Mouse (Mus musculus) retina, embryonic 14.5 days (tissue): ENCODE data around the gene Itga9.
A peak's percentile ranks its signal among the peaks of the same experiment; 100 is the strongest.

Experiments used
- DNase-seq: peaks from one replicate; pipeline ENCODE4 v3.0.0-alpha.2; 2015; ENCODE audit warnings: low spot score

The Itga9 gene

GRCm38 (mm10) chr9:118822581-118822980 is 216.1 kb downstream of the Itga9 start:
- no peak for DNase-seq

- DNase-seq = no peak
Measured at GRCm38 (mm10) chr9:118831080-118831479, 224.6 kb downstream of the Itga9 start.

- no peak for DNase-seq
Measured at GRCm38 (mm10) chr9:118832533-118832932, 226.0 kb downstream of the Itga9 start.

- DNase-seq = no peak
Measured at GRCm38 (mm10) chr9:118833413-118833812, 226.9 kb downstream of the Itga9 start.

- DNase-seq = no peak
Measured at GRCm38 (mm10) chr9:118838910-118839667, 232.6 kb downstream of the Itga9 start.

GRCm38 (mm10) chr9:118841247-118841646 is 234.8 kb downstream of the Itga9 start:
- no peak for DNase-seq

- no peak for DNase-seq
Measured at GRCm38 (mm10) chr9:118841907-118842432, 235.5 kb downstream of the Itga9 start.

GRCm38 (mm10) chr9:118843711-118844110 is 237.2 kb downstream of the Itga9 start:
- DNase-seq = no peak

GRCm38 (mm10) chr9:118845003-118845402 is 238.5 kb downstream of the Itga9 start:
- DNase-seq = no peak

GRCm38 (mm10) chr9:118846766-118847165 is 240.3 kb downstream of the Itga9 start:
- no peak for DNase-seq

GRCm38 (mm10) chr9:118856665-118857064 is 250.2 kb downstream of the Itga9 start:
- DNase-seq = no peak

- DNase-seq = no peak
Measured at GRCm38 (mm10) chr9:118860613-118861141, 254.2 kb downstream of the Itga9 start.

GRCm38 (mm10) chr9:118862214-118862613 is 255.7 kb downstream of the Itga9 start:
- DNase-seq = no peak

GRCm38 (mm10) chr9:118862852-118863260 is 256.4 kb downstream of the Itga9 start:
- no peak for DNase-seq

GRCm38 (mm10) chr9:118863528-118863927 is 257.0 kb downstream of the Itga9 start:
- no peak for DNase-seq

- DNase-seq = no peak
Measured at GRCm38 (mm10) chr9:118866949-118867348, 260.5 kb downstream of the Itga9 start.

GRCm38 (mm10) chr9:118867851-118868250 is 261.4 kb downstream of the Itga9 start:
- DNase-seq = peak; percentile 25

GRCm38 (mm10) chr9:118871089-118871488 is 264.6 kb downstream of the Itga9 start:
- peak; percentile 69 for DNase-seq

- no peak for DNase-seq
Measured at GRCm38 (mm10) chr9:118873031-118873430, 266.5 kb downstream of the Itga9 start.

- DNase-seq = no peak
Measured at GRCm38 (mm10) chr9:118873596-118873995, 267.1 kb downstream of the Itga9 start.

GRCm38 (mm10) chr9:118875705-118876104 is 269.2 kb downstream of the Itga9 start:
- no peak for DNase-seq

GRCm38 (mm10) chr9:118876902-118877301 is 270.4 kb downstream of the Itga9 start:
- no peak for DNase-seq

GRCm38 (mm10) chr9:118877365-118878008 is 271.0 kb downstream of the Itga9 start:
- DNase-seq = no peak
